Mouse (Mus musculus) limb, embryonic 12.5 days (tissue): Measurements from ENCODE around the gene Srek1ip1. TPM values are rescaled to one million over a fixed set of nuclear protein-coding genes. Genes with fewer than 3 reads are reported as not detected.

Experiments
- ATAC-seq: fragments of 200-750 bp; cut with Nextera tagmentation; 2 replicates; pipeline ENCODE4 v1.8.0; 2017; ENCODE audit warnings: low read depth, moderate TSS enrichment; ENCODE audit not compliant: insufficient number of reproducible peaks, insufficient read depth, low FRiP score, low TSS enrichment
- H3K27ac ChIP-seq: fragments of 300-500 bp; sonication (generic); 2 replicates; pipeline ENCODE4 v1.5.1; 2016; ENCODE audit warnings: mild to moderate bottlenecking, moderate library complexity
- H3K27me3 ChIP-seq: fragments of 300-500 bp; sonication (generic); 2 replicates; pipeline ENCODE4 v1.6.1; 2016; ENCODE audit warnings: mild to moderate bottlenecking, moderate library complexity
- H3K36me3 ChIP-seq: fragments of 300-500 bp; sonication (generic); 2 replicates; pipeline ENCODE4 v1.6.1; 2016; ENCODE audit warnings: mild to moderate bottlenecking, moderate library complexity
- H3K4me1 ChIP-seq: fragments of 300-500 bp; sonication (generic); replicated peaks from 2 replicates; pipeline ENCODE4 v1.6.1; 2016
- H3K4me2 ChIP-seq: fragments of 300-500 bp; sonication (generic); 2 replicates; pipeline ENCODE4 v1.6.1; 2016; ENCODE audit warnings: mild to moderate bottlenecking, moderate library complexity
- H3K4me3 ChIP-seq: fragments of 300-500 bp; sonication (generic); replicated peaks from 2 replicates; pipeline ENCODE4 v1.5.1; 2016; ENCODE audit warnings: mild to moderate bottlenecking
- H3K9ac ChIP-seq: fragments of 300-500 bp; sonication (generic); replicated peaks from 2 replicates; pipeline ENCODE4 v1.6.1; 2016; ENCODE audit warnings: mild to moderate bottlenecking, moderate library complexity
- H3K9me3 ChIP-seq: fragments of 300-500 bp; sonication (generic); 2 replicates; pipeline ENCODE4 v1.6.1; 2016; ENCODE audit warnings: mild to moderate bottlenecking, moderate library complexity
- whole genome bisulfite sequencing: fragments of 180-500 bp; shearing (Covaris S2); methylation state at CpG from one replicate; pipeline ENCODE4 v1.1.7; 2016; 5-methylcytosine and 5-hydroxymethylcytosine counted together
- polyA plus RNA-seq: library from polyadenylated mRNA; unstranded; fragments of >200 nt; fragmentation: Nextera tagmentation; extraction: Ambion mirVana; gene quantifications from 2 replicates; pipeline ENCODE4 v1.2.1, GENCODE M21; 2016

Srek1ip1 gene
- polyA plus RNA-seq: 26.6 and 26.8 TPM in 2 replicates

GRCm38 (mm10) chr13:104792184-104792583 is at the start of gene Srek1ip1:
Gene Srek1ip1, plus strand, starts transcription at chr13:104792484.
- 83% methylated on average over 11 of the region's 11 CpGs for WGBS
- H3K36me3 ChIP-seq: peaks cover 41% of the 10 kb centered on the region
- H3K9me3 ChIP-seq: no peaks in the 10 kb centered on the region

GRCm38 (mm10) chr13:104742866-104743265 is 49.4 kb upstream of the Srek1ip1 start:
- no peak for ATAC-seq
- WGBS: 91% methylated on average over 4 of the region's 4 CpGs
- Histone ChIP-seq H3K9me3 (no peaks in the 10 kb centered on the region), H3K36me3 (no peaks in the 10 kb centered on the region), H3K27ac (no peak overlapping the region), H3K27me3 (no peaks in the 10 kb centered on the region), H3K4me3 (no peak overlapping the region), H3K4me2 (no peak overlapping the region), H3K9ac (no peak overlapping the region), H3K4me1 (no peaks in the 10 kb centered on the region)

More at GRCm38 (mm10) chr13:104792184-104792583, at the start of gene Srek1ip1:
- no peaks in the 10 kb centered on the region for H3K27me3 ChIP-seq
- no peak within 1 kb of the TSS for H3K4me2 ChIP-seq
- no peak within 1 kb of the TSS for H3K4me3 ChIP-seq
- no peaks in the 10 kb centered on the region for H3K4me1 ChIP-seq
- no peak within 1 kb of the TSS for H3K27ac ChIP-seq
- no peak within 1 kb of the TSS for H3K9ac ChIP-seq
- ATAC-seq: no peak

- Histone ChIP-seq H3K4me1 (no peaks in the 10 kb centered on the region), H3K9me3 (no peaks in the 10 kb centered on the region), H3K27me3 (no peaks in the 10 kb centered on the region), H3K36me3 (no peaks in the 10 kb centered on the region), H3K4me3 (no peak overlapping the region), H3K4me2 (no peak overlapping the region), H3K27ac (no peak overlapping the region), H3K9ac (no peak overlapping the region)
- no peak for ATAC-seq
These were observed 45.3 kb upstream of the Srek1ip1 start for GRCm38 (mm10) chr13:104747032-104747431.

GRCm38 (mm10) chr13:104759381-104759780 is 32.9 kb upstream of the Srek1ip1 start:
- H3K27ac ChIP-seq: no peak overlapping the region
- H3K4me3 ChIP-seq: no peak overlapping the region
- no peaks in the 10 kb centered on the region for H3K36me3 ChIP-seq
- 94% methylated on average over 1 of the region's 1 CpGs for WGBS
- H3K27me3 ChIP-seq: no peaks in the 10 kb centered on the region
- H3K9ac ChIP-seq: no peak overlapping the region
- no peaks in the 10 kb centered on the region for H3K9me3 ChIP-seq
- H3K4me2 ChIP-seq: no peak overlapping the region
- ATAC-seq: no peak
- no peaks in the 10 kb centered on the region for H3K4me1 ChIP-seq

- H3K27me3 ChIP-seq: no peaks in the 10 kb centered on the region
- H3K36me3 ChIP-seq: no peaks in the 10 kb centered on the region
- no peak overlapping the region for H3K9ac ChIP-seq
- H3K4me3 ChIP-seq: no peak overlapping the region
- WGBS: 78% methylated on average over 4 of the region's 4 CpGs
- H3K4me2 ChIP-seq: no peak overlapping the region
- no peak for ATAC-seq
- H3K27ac ChIP-seq: no peak overlapping the region
- no peaks in the 10 kb centered on the region for H3K4me1 ChIP-seq
- no peaks in the 10 kb centered on the region for H3K9me3 ChIP-seq
These were observed 29.9 kb upstream of the Srek1ip1 start for GRCm38 (mm10) chr13:104762401-104762800.

GRCm38 (mm10) chr13:104763193-104763592 is 29.1 kb upstream of the Srek1ip1 start:
- Histone ChIP-seq H3K36me3 (no peaks in the 10 kb centered on the region), H3K9ac (no peak overlapping the region), H3K27ac (no peak overlapping the region), H3K27me3 (no peaks in the 10 kb centered on the region), H3K9me3 (no peaks in the 10 kb centered on the region), H3K4me3 (no peak overlapping the region), H3K4me1 (no peaks in the 10 kb centered on the region), H3K4me2 (no peak overlapping the region)
- ATAC-seq: no peak
- 90% methylated on average over 3 of the region's 3 CpGs for WGBS

GRCm38 (mm10) chr13:104779104-104779670 is 13.1 kb upstream of the Srek1ip1 start:
- Histone ChIP-seq H3K9me3 (peaks cover 7% of the 10 kb centered on the region; the same call in 1 of the 2 replicates), H3K27me3 (no peaks in the 10 kb centered on the region), H3K4me3 (no peak overlapping the region), H3K4me2 (no peak overlapping the region), H3K27ac (no peak overlapping the region), H3K36me3 (peaks cover 20% of the 10 kb centered on the region; the same call in 1 of the 2 replicates), H3K4me1 (no peaks in the 10 kb centered on the region), H3K9ac (no peak overlapping the region)
- WGBS: 85% methylated on average over 1 of the region's 1 CpGs
- no peak for ATAC-seq

GRCm38 (mm10) chr13:104787260-104787659 is 5.0 kb upstream of the Srek1ip1 start:
- peaks cover 4% of the 10 kb centered on the region; the same call in 1 of the 2 replicates for H3K9me3 ChIP-seq
- no peaks in the 10 kb centered on the region for H3K4me1 ChIP-seq
- 92% methylated on average over 4 of the region's 4 CpGs for WGBS
- ATAC-seq: no peak
- H3K27me3 ChIP-seq: no peaks in the 10 kb centered on the region
- H3K27ac ChIP-seq: no peak overlapping the region
- no peak overlapping the region for H3K4me3 ChIP-seq
- H3K9ac ChIP-seq: no peak overlapping the region
- peaks cover 32% of the 10 kb centered on the region; the same call in 1 of the 2 replicates for H3K36me3 ChIP-seq
- no peak overlapping the region for H3K4me2 ChIP-seq

GRCm38 (mm10) chr13:104789663-104790062 is 2.6 kb upstream of the Srek1ip1 start:
- H3K4me1 ChIP-seq: no peaks in the 10 kb centered on the region
- no peaks in the 10 kb centered on the region for H3K9me3 ChIP-seq
- no peaks in the 10 kb centered on the region for H3K27me3 ChIP-seq
- ATAC-seq: no peak
- H3K9ac ChIP-seq: no peak overlapping the region
- H3K4me2 ChIP-seq: no peak overlapping the region
- peaks cover 29% of the 10 kb centered on the region for H3K36me3 ChIP-seq
- H3K4me3 ChIP-seq: no peak overlapping the region
- WGBS: 16% methylated on average over 2 of the region's 2 CpGs
- H3K27ac ChIP-seq: no peak overlapping the region

- 91% methylated on average over 3 of the region's 3 CpGs for WGBS
- no peak for ATAC-seq
- Histone ChIP-seq H3K4me3 (no peak overlapping the region), H3K27me3 (no peaks in the 10 kb centered on the region), H3K9me3 (no peaks in the 10 kb centered on the region), H3K36me3 (peaks cover 42% of the 10 kb centered on the region), H3K9ac (no peak overlapping the region), H3K4me2 (no peak overlapping the region), H3K27ac (no peak overlapping the region), H3K4me1 (no peaks in the 10 kb centered on the region)
These were observed 2.1 kb downstream of the Srek1ip1 start for GRCm38 (mm10) chr13:104794421-104794820.

- no peaks in the 10 kb centered on the region for H3K4me1 ChIP-seq
- H3K9me3 ChIP-seq: no peaks in the 10 kb centered on the region
- 94% methylated on average over 8 of the region's 8 CpGs for WGBS
- no peak for ATAC-seq
- no peaks in the 10 kb centered on the region for H3K27me3 ChIP-seq
- no peak overlapping the region for H3K9ac ChIP-seq
- H3K4me2 ChIP-seq: no peak overlapping the region
- no peak overlapping the region for H3K27ac ChIP-seq
- H3K36me3 ChIP-seq: peaks cover 51% of the 10 kb centered on the region
- H3K4me3 ChIP-seq: no peak overlapping the region
These were observed 6.8 kb downstream of the Srek1ip1 start for GRCm38 (mm10) chr13:104799067-104799466.

GRCm38 (mm10) chr13:104799566-104800182 is 7.4 kb downstream of the Srek1ip1 start:
- H3K36me3 ChIP-seq: peaks cover 45% of the 10 kb centered on the region
- ATAC-seq: no peak
- H3K9me3 ChIP-seq: no peaks in the 10 kb centered on the region
- no peak overlapping the region for H3K4me2 ChIP-seq
- H3K27ac ChIP-seq: no peak overlapping the region
- 86% methylated on average over 7 of the region's 7 CpGs for WGBS
- H3K9ac ChIP-seq: no peak overlapping the region
- H3K4me3 ChIP-seq: no peak overlapping the region
- H3K27me3 ChIP-seq: no peaks in the 10 kb centered on the region
- no peaks in the 10 kb centered on the region for H3K4me1 ChIP-seq
